Mouse (Mus musculus) heart, adult 18-20 months (tissue): Measurements from ENCODE around the gene Gm128. TPM values are rescaled to one million over a fixed set of nuclear protein-coding genes. Genes with fewer than 3 reads are reported as not detected.

Source experiments
- DNase-seq, 2 experiments: peaks; one replicate each; pipeline ENCODE4 v3.0.0; 2021 to 2022; ENCODE audit warnings: mixed read lengths in 1 of 2
- total RNA-seq, 2 experiments: library from RNA; stranded (reverse); gene quantifications; 2 replicates each; pipeline ENCODE4 v1.2.3; 2021

Gene Gm128
- total RNA-seq, 2 experiments from 2014 or later, result not detected

- no peak for DNase-seq
Measured at GRCm38 (mm10) chr3:95194721-95195135, 46.7 kb downstream of the Gm128 start.

Other genes with a start within 250 kb of the Gm128 start
- 10 to 100 TPM; 10.3 to 12.0 TPM for gene Zfp687, start 226.2 kb downstream of the Gm128 start, total RNA-seq
- gene Psmd4, start 199.0 kb downstream of the Gm128 start, total RNA-seq, result 100 to 1,000 TPM; 146 to 151 TPM
- 10 to 100 TPM; 14.9 to 15.3 TPM for gene Pip5k1a, start 134.7 kb downstream of the Gm128 start, total RNA-seq
- gene Vps72, start 130.6 kb downstream of the Gm128 start, total RNA-seq, result 10 to 100 TPM; 32.1 to 32.5 TPM
- 10 to 100 TPM; 34.7 to 36.3 TPM for gene Tmod4, start 117.1 kb downstream of the Gm128 start, total RNA-seq
- gene Scnm1, start 107.6 kb downstream of the Gm128 start, total RNA-seq, result 10 to 100 TPM; 36.5 to 38.3 TPM
- 1 to 10 TPM; 4.5 to 4.7 TPM for gene Lysmd1, start 107.5 kb downstream of the Gm128 start, total RNA-seq
- gene Tnfaip8l2, start 99.2 kb downstream of the Gm128 start, total RNA-seq, result 1 to 10 TPM; 2.2 to 2.6 TPM
- gene Sema6c, start 81.1 kb downstream of the Gm128 start, total RNA-seq, result 1 to 10 TPM; 4.0 to 4.8 TPM
- gene Gabpb2, start 23.7 kb downstream of the Gm128 start, total RNA-seq, result 10 to 100 TPM; 11.2 to 13.9 TPM
- gene Cdc42se1, start 12.9 kb downstream of the Gm128 start, total RNA-seq, result 10 to 100 TPM; 19.3 to 21.8 TPM
- 1 to 10 TPM; 6.8 to 8.6 TPM for gene Mllt11, start 9.4 kb downstream of the Gm128 start, total RNA-seq
- not detected for gene Bnipl, start 9.6 kb upstream of the Gm128 start, total RNA-seq
- gene Mindy1, start 39.7 kb upstream of the Gm128 start, total RNA-seq, result 10 to 100 TPM; 19.1 to 23.2 TPM
- gene Prune1, start 40.5 kb upstream of the Gm128 start, total RNA-seq, result 10 to 100 TPM; 25.5 to 25.6 TPM
- under 1 TPM; 0.59 to 0.65 TPM for gene Anxa9, start 65.6 kb upstream of the Gm128 start, total RNA-seq
- 10 to 100 TPM; 30.3 to 32.4 TPM for gene Cers2, start 73.2 kb upstream of the Gm128 start, total RNA-seq
- 10 to 100 TPM; 10.9 to 11.6 TPM for gene Setdb1, start 115.6 kb upstream of the Gm128 start, total RNA-seq
- gene 4930558C23Rik, start 161.2 kb upstream of the Gm128 start, total RNA-seq, result not detected
- 10 to 100 TPM; 34.0 to 34.9 TPM for gene Arnt, start 192.8 kb upstream of the Gm128 start, total RNA-seq